Mouse (Mus musculus) urinary bladder, adult 2 months (tissue): ENCODE measurements around the gene Zbtb20. TPM values are rescaled to one million over a fixed set of nuclear protein-coding genes. Genes with fewer than 3 reads are reported as not detected.

Source experiments
- DNase-seq: peaks from one replicate; pipeline ENCODE4 v3.0.0; 2022; ENCODE audit warnings: low spot score
- polyA plus RNA-seq: library from polyadenylated mRNA; depleted of rRNA; stranded (reverse); fragments of >200 nt; gene quantifications from 2 replicates; pipeline ENCODE4 v1.2.3, GENCODE M21; 2012

The Zbtb20 gene
- polyA plus RNA-seq, 1 experiment, result 12.5 TPM

GRCm38 (mm10) chr16:43297953-43298596 lies 422.4 kb downstream of the Zbtb20 start:
- no peak for DNase-seq

- no peak for DNase-seq
These were observed 424.7 kb downstream of the Zbtb20 start for GRCm38 (mm10) chr16:43300420-43300819.

- no peak for DNase-seq
These were observed 426.5 kb downstream of the Zbtb20 start for GRCm38 (mm10) chr16:43302171-43302570.

- no peak for DNase-seq
These were observed 427.8 kb downstream of the Zbtb20 start for GRCm38 (mm10) chr16:43303245-43304197.

- no peak for DNase-seq
These were observed 434.3 kb downstream of the Zbtb20 start for GRCm38 (mm10) chr16:43309968-43310431.

- DNase-seq, result no peak
These were observed 448.3 kb downstream of the Zbtb20 start for GRCm38 (mm10) chr16:43324009-43324408.

- no peak for DNase-seq
These were observed 452.5 kb downstream of the Zbtb20 start for GRCm38 (mm10) chr16:43328221-43328620.

- DNase-seq, result no peak
These were observed 454.5 kb downstream of the Zbtb20 start for GRCm38 (mm10) chr16:43330206-43330605.

- no peak for DNase-seq
These were observed 455.8 kb downstream of the Zbtb20 start for GRCm38 (mm10) chr16:43331440-43331839.

GRCm38 (mm10) chr16:43332734-43333133 lies 457.1 kb downstream of the Zbtb20 start:
- DNase-seq, result no peak

- DNase-seq, result no peak
These were observed 457.6 kb downstream of the Zbtb20 start for GRCm38 (mm10) chr16:43333265-43333664.

GRCm38 (mm10) chr16:43334411-43335150 lies 458.9 kb downstream of the Zbtb20 start:
- no peak for DNase-seq

GRCm38 (mm10) chr16:43335151-43335823 lies 459.6 kb downstream of the Zbtb20 start:
- DNase-seq, result no peak

GRCm38 (mm10) chr16:43335824-43336215 lies 460.1 kb downstream of the Zbtb20 start:
- DNase-seq, result no peak

GRCm38 (mm10) chr16:43340712-43341111 lies 465.0 kb downstream of the Zbtb20 start:
- no peak for DNase-seq

- no peak for DNase-seq
These were observed 466.3 kb downstream of the Zbtb20 start for GRCm38 (mm10) chr16:43341916-43342455.

GRCm38 (mm10) chr16:43346094-43346493 lies 470.4 kb downstream of the Zbtb20 start:
- DNase-seq, result no peak

GRCm38 (mm10) chr16:43355776-43356645 lies 480.3 kb downstream of the Zbtb20 start:
- no peak for DNase-seq

- DNase-seq, result no peak
These were observed 483.9 kb downstream of the Zbtb20 start for GRCm38 (mm10) chr16:43359546-43359945.

GRCm38 (mm10) chr16:43360112-43360511 lies 484.4 kb downstream of the Zbtb20 start:
- DNase-seq, result no peak
